Mouse (Mus musculus): ENCODE results near the gene Cxcl12. TPM values are rescaled to one million over a fixed set of nuclear protein-coding genes. Genes with fewer than 3 reads are reported as not detected.

The Cxcl12 gene
- total RNA-seq, 2 experiments from 2014 or later, result 45.9 to 81.1 TPM

DNA sequence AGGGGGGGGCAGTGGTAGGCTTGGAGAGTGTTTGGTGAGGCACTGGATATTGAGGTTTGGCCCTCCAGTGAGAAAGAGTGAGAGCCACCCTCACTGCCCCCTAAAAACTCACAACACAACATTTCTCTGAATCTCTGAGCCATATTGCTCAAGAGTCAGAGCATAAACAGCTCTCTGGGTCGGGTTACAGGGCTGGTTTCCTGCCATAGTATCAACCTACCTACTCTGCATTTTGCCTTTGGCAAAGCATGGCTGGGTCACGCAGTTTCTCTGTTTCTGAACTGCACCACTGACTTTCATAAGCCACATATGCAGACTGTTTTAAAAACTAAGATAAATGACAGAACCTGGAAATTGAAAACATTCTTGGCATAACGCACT is 51.0 kb downstream of the Cxcl12 start:
- DNase-seq (ENCODE audit: low spot score in 2 of 2), result no peak

DNA sequence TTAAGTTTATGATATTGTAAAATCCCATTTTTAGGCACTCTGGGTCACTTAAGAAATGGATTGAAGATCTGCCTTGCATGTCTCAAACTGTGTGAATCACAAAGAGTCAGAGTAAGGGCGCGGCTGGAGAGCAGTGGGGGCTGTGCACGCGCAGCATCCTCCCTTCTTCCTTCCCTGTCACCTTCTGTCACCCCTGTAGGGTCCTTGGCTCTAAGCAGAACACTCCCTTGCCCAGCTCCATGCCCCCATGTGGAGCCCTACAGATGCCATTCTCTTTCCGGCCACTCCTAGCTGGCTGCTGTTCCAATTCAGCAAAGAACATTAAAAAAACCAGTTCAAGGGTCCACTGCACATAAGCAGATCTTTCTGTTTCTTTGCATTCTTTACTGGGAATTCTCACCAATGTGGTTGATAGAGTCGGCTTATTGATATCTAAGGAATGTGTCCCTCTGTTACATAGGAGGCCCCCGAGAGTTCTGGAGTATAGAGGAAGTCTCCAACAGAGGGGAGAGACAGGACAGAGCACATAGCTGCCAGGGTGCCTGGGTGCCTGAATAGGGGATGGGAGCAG is 51.7 kb downstream of the Cxcl12 start:
- DNase-seq (ENCODE audit: low spot score in 2 of 2), result no peak

DNA sequence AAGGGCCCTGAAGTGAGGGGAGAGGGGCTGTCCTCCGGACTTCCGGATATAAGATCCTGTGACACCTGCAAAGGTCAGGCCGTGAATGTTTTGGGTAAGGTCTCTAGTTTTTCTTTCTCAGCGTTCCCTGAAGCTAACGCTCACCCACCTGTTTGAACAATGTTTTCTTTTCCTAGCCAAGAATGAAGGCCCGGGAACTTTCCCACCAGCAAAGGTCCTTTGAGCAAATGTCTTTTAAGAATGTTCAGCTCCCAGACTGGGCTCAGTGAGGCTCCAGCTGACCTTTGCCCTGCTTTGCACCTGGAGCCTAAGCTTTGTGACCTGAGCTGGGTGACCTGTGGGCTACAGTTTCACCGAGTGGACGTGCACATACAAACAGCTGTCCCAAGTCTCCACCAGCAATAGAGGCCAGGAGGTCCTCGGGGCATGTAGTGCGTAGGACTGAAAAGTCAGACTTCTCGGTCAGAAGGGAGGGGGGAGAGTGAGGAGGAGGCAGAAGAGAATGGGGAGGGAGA is 52.6 kb downstream of the Cxcl12 start:
- DNase-seq (ENCODE audit: low spot score in 2 of 2), result no peak

Data from adrenal gland, adult 18-20 months (tissue).